Mouse (Mus musculus) lung, adult 2 months (tissue): ENCODE data around the gene ccdc198.

Experiments
- CTCF ChIP-seq: fragments of 200-500 bp; IDR thresholded peaks from 2 replicates; pipeline ENCODE4 v1.5.1; 2011; ENCODE audit warnings: mild to moderate bottlenecking, low read length, control low read depth; ENCODE audit not compliant: insufficient read depth
- POLR2A ChIP-seq: fragments of 200-500 bp; IDR thresholded peaks from 2 replicates; pipeline ENCODE4 v1.6.1; 2011; ENCODE audit warnings: low read depth, mild to moderate bottlenecking, control low read depth, low read length, borderline replicate concordance; ENCODE audit errors: extremely low read depth

- TF ChIP-seq CTCF (no peak), POLR2A (no peak)
Measured at GRCm38 (mm10) chr14:49265286-49266002, 20.2 kb upstream of the ccdc198 start.
